Mouse (Mus musculus) c-Kit-positive CD71-positive TER-119-negative erythroid progenitor cells, embryonic 14.5 days (primary cell): ENCODE results near the gene Cpm.
"Not testable (repeated sequence)": the region's sequence is repeated elsewhere in the genome, so short reads cannot be mapped to it uniquely, and the experiment has no call there.

Experiments used
- DNase-seq: peaks from one replicate; pipeline ENCODE4 v3.0.0-alpha.2; 2013; ENCODE audit warnings: low read depth

Cpm gene

GRCm38 (mm10) chr10:117725671-117726070, 96.4 kb downstream of the Cpm start:
- no peak for DNase-seq

- no peak for DNase-seq
Measured at GRCm38 (mm10) chr10:117726350-117726749, 97.0 kb downstream of the Cpm start.

DNA sequence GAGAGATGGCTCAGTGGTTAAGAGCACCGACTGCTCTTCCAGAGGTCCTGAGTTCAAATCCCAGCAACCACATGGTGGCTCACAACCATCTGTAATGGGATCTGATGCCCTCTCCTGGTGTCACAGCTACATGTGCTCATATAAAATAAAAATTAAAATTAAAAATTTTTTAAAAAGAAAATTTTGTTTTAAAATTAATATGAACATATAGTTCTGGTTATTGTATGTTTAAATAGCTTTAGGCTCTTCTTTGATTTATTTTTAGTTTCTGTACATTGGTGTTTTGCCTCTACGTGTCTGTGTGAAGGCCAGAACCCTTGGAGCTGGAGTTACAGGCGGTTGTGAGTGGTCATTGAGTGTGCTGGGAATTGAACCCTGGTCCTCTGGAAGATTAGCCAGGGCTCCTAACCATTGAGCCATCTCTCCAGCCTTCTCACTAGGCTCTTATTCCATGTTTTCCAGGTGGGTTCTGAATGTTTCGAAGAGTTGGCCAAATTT, 97.6 kb downstream of the Cpm start:
- DNase-seq = no peak

GRCm38 (mm10) chr10:117727518-117728110, 98.3 kb downstream of the Cpm start:
- DNase-seq = no peak

- no peak for DNase-seq
Measured at GRCm38 (mm10) chr10:117728574-117728973, 99.3 kb downstream of the Cpm start.

DNA sequence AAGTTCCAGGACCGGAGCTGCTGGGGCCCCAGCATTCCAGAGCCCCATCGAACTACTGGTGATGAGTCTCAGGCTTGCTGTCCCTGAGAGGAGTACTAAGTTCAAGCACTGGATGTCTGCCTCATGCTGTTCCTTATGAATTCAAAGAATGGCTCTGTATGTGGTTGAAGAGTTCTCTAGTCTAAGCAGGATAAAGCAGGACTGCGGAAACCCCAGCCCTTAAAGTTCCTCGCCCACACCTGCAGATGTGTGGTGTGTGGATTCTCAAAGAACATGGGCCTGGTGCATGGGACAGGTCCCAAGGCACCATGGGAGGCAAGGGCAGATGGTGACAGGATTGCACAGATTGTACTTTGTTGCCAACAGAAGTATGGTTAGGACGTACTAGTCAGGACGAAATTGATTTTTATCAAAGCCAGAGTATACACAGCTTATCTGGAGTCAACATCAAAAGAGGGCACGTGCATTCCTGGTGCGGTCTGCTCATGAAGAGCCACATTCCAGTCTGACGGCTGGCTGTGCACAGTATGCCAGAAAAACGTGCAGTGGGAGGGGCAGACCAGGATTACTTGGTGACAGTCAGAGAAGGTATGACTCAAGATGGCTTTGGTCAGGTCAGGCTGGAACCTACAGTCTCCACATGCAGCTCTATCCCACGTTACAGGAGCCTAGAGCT, 100.0 kb downstream of the Cpm start:
- no peak for DNase-seq

- no peak for DNase-seq
Measured at GRCm38 (mm10) chr10:117730140-117730539, 100.8 kb downstream of the Cpm start.

- DNase-seq = no peak
Measured at GRCm38 (mm10) chr10:117730637-117731203, 101.4 kb downstream of the Cpm start.

DNA sequence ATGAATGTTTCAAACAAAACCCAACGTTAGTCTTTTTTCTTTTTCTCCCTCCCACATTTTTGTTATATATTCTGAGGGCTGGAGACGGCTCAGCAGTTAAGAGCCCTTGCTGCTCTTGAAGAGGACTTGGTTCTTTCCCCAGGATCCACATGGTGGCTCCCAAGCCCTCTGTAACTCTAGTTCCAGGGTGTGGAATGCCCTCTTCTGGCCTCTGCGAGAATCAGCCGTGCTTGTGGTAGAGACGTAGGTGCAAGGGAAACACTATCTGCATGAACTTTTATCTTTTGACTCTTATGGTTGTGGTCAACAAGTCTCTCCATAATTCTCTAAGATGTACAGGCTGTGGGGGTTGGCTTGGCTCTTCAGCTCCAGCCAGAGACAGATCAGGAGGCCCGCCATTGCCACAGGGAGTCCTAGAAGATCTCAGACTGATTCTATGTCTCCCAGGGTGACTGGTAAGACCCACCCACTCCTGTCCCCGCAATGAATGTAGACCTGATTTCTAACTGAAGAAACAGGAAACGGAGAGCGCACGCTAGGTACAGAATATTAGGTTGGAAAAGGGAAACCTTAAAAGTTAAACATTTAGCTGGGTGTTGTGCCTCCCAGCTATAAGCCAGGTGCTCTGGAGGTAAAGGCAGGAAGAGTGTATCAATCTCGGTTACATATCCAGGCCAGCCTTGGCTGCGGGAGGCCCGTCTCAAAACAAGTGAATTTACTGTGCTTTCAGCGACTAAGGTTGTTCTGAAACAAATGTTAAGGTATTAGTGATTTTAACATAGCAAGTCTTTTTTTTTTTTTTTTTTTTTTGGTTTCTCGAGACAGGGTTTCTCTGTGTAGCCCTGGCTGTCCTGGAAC, 102.2 kb downstream of the Cpm start:
- peak; percentile 64 for DNase-seq

DNA sequence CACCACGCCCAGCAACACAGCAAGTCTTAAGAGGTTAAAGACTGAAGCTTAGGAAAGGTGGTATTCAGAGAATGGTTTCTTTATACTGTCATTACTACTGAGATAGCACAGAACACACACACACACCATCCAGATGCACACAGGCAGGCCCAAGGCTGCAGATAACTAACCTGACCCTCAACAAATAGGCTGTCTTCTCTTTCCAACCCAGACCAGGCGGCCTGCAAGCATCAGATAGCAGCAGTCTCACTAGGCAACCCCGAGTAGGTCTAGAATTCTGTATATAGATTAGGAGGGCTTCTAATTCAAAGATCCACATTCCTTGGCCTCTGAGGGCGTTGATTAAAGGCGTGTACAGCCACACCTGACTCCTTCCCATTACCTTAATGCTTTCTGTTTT, 102.9 kb downstream of the Cpm start:
- peak; percentile 80 for DNase-seq

- no peak for DNase-seq
Measured at GRCm38 (mm10) chr10:117732962-117733592, 103.8 kb downstream of the Cpm start.

GRCm38 (mm10) chr10:117733626-117734025, 104.3 kb downstream of the Cpm start:
- not testable (repeated sequence) for DNase-seq

DNA sequence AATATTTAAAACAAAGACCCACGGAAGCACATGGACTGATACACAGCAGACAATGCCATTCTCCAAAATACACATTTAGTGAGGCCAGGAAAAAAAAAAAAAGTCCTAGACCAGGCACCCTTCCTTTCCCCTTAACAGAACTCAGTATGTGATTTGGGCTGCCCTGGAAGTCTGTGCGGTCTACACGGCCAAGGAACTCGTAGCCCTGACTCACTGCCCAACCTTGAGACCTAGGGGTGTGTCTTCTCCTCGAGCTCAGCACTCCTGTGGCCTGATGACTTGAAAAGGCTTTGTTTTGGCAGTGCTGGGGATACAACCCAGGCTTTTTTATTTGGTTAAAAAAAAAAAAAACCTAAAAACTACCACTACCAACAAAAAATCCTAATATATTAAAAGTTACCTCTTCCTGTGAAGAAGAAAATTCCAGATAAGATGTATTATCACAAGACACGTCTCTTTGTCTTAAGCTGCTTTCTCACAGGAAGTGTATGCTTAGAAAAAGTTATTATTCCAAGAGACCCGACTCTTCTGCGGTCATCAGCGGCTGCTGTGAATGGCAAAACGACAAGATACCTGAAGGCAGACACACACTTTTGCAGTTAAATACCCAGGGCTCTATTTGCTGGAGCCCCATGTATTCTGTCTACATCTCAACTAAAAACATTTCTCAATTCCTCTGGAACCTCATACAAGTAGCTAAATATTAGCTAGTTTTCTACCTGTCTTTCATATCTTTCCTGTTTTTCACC, 105.0 kb downstream of the Cpm start:
- not testable (repeated sequence) for DNase-seq

DNA sequence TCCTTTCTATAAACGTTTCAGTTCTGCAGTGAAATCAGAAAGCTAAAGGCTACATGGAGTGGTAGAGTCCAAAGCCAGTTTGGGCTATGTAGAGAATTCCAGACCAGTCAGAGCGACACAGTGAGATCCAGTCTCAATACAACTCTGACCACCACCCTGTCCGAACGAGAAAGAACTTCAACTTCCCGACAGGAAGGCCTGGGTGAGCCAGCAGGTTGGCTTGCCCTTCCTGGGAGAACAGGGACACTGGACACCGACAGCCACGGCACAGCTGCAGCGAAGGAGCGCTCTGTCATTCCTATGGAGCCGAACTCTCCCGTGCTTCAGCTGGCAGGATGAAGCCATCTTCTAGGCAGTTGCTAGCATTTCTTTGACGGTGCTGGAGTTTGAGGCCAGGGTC, 106.1 kb downstream of the Cpm start:
- not testable (repeated sequence) for DNase-seq

- DNase-seq = no peak
Measured at GRCm38 (mm10) chr10:117736573-117736972, 107.3 kb downstream of the Cpm start.
